Mouse (Mus musculus): ENCODE data around the gene Atp5g2. TPM values are rescaled to one million over a fixed set of nuclear protein-coding genes. Genes with fewer than 3 reads are reported as not detected.

The Atp5g2 gene
- total RNA-seq (2021) = 10 to 100 TPM; 25.6 to 33.1 TPM
- long read RNA-seq, experiment 1, transcript Atp5g2-202 (5 exons, 731 nt) = major isoform, 87 of 163 reads
- long read RNA-seq, experiment 1, partial matches to known transcripts = 3 of 163 reads
- long read RNA-seq, experiment 1, other reads (novel, unspliced or antisense) = 73 of 163 reads
- long read RNA-seq, experiment 2, transcript Atp5g2-202 (5 exons, 731 nt) = major isoform, 129 of 233 reads
- long read RNA-seq, experiment 2, partial matches to known transcripts = 0 of 233 reads
- long read RNA-seq, experiment 2, other reads (novel, unspliced or antisense) = 104 of 233 reads

GRCm38 (mm10) chr15:102672215-102673071 is at the start of gene Atp5g2:
Gene Atp5g2 (minus strand): TSS chr15:102672352.
- Histone ChIP-seq H3K27ac (peak within 1 kb of the TSS; percentile 100), H3K4me3 (peak within 1 kb of the TSS; percentile 79)
- TF ChIP-seq CTCF (IDR thresholded peaks at IDR 0.05) = no peak
- DNase-seq = peak; percentile 40
- intact Hi-C loops (cut with DNase I) = no loop called here

DNA sequence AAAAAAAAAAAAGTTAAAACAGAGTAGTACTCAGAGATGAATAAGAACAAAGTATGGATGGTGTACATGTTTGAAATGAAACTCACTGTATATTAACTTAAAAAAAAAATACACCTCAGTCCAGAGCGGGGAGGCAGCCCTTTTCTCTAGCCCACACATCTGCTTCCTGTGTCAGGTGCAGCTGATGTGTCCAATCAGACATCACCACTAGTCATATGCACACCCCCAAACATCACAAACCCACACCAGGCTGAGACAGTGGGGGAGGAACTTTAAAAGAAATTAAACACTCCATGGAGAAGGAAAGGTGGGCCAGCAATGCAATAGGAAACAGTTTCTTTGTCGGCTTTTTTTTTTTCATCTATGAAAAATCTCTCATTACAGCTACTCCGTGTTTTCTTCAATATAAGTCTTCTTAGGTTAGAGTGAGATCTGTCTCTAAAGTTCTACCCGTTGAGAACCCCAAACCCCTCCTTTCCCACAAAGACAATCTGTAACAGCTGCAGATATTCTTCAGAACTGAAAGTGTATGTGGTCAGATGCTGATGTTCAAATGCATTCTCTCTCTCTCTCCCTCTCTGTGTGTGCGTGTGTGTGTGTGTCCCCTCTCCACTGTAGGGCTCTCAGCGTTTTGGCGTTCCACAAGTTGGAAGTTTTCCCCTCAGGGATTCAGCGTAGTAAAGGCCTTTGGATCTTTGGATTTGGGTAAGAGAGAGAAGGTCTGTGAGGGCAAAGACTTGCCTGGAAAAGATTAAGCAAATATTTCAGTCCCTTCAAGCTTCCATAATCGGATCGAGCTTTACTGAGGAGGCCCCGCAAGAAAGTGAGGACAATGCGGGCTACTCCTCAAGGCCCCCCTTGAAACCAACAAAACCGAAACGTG is 49.1 kb upstream of the Atp5g2 start:
- intact Hi-C loops (cut with DNase I) = no loop called here
- Histone ChIP-seq H3K4me3 (peak overlapping the region; percentile 75), H3K27ac (peak overlapping the region; percentile 94)
- no peak for DNase-seq
- TF ChIP-seq CTCF (IDR thresholded peaks at IDR 0.05) = no peak

DNA sequence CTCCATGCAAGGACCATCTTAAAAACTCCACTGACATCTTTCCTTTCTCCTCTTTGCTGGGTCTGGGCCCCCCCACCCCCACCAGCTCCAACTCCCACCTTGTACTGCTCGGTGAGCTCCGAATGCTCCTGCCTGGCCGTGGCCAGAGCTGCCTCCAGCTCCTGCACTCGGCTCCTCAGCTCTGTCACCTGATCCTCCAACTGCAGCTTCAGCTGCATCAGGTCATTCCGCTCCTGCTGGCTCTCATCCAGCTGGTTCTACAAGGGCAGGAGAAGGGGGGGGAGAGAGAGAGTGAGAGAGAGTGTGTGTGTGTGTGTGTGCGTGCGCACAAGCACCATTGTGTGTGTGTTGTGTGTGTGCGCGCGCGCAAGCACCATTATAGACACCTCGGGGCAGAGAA is 44.0 kb upstream of the Atp5g2 start:
- peak overlapping the region; percentile 66 for H3K27ac ChIP-seq
- intact Hi-C loops (cut with DNase I) = no loop called here
- H3K4me3 ChIP-seq = peak overlapping the region; percentile 17; the same call in 1 of the 2 replicates
- no peak for TF ChIP-seq CTCF (IDR thresholded peaks at IDR 0.05)
- DNase-seq = peak; percentile 87

GRCm38 (mm10) chr15:102707736-102708269 is 35.7 kb upstream of the Atp5g2 start:
- TF ChIP-seq CTCF (IDR thresholded peaks at IDR 0.05) = no peak
- Histone ChIP-seq H3K4me3 (no peak overlapping the region), H3K27ac (no peak overlapping the region)
- DNase-seq = no peak
- intact Hi-C loops (cut with DNase I) = no loop called here

DNA sequence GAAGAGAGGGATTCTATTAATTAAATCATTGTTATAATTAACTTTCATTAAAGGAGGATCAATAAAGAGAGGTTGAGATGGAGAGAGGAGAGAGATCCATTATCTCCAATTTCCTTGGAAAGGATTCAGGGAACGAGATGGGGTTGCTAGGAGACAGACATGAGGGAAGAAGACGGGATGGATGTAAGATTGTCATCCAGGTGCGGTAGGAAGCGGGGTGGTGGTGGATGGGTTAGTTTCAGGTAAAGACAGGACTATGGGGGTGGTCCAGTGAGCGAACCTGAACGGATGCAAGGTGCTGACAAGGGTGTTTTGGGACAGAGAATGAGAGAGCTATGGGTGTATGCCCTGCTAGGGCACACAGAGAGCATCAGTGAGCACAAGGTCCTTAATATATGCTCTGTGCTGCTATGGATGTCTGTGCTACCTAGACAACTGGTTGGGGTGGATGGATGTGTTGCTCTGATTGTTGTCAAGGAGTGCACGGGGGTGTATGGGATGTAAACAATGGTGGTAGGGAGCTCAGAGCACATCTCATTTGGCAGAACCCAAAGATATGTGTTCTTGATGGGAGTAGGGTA is 33.9 kb upstream of the Atp5g2 start:
- no peak overlapping the region for H3K4me3 ChIP-seq
- intact Hi-C loops (cut with DNase I) = no loop called here
- no peak overlapping the region for H3K27ac ChIP-seq
- no peak for TF ChIP-seq CTCF (IDR thresholded peaks at IDR 0.05)
- no peak for DNase-seq

DNA sequence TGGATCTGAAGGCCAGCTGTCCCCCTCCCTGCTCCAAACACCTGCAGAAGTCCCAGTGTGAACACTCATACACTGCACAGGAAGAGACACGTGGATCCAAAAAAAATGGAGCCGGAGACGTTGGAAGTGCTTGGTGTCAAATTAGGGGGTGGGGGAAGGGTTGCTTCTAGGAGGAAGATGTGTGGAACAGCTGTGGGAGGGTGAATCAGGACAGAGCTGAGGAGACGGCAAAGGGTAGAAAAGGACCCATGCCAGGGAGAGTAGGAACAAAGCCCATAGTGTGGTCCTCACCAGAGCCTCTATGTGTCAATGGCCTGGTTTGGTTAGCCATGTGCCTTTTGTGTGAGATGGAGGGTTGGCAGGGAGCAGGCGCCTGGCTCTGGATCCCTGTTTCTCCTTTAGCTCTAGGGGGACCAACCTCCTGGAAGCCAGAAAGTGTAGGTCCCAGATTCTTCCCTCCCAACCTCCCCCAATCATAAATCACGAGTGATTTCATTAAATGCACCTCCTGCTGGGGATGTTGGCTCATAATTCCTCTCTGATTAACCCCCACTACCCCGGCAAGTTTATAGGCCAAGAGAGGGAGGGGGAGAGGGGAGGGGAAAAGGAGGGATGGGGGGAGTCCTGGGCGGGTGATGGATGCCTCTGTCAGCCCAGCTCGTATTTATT is 33.2 kb upstream of the Atp5g2 start:
- no peak overlapping the region for H3K27ac ChIP-seq
- DNase-seq = no peak
- no peak for TF ChIP-seq CTCF (IDR thresholded peaks at IDR 0.05)
- intact Hi-C loops (cut with DNase I) = no loop called here
- H3K4me3 ChIP-seq = no peak overlapping the region

DNA sequence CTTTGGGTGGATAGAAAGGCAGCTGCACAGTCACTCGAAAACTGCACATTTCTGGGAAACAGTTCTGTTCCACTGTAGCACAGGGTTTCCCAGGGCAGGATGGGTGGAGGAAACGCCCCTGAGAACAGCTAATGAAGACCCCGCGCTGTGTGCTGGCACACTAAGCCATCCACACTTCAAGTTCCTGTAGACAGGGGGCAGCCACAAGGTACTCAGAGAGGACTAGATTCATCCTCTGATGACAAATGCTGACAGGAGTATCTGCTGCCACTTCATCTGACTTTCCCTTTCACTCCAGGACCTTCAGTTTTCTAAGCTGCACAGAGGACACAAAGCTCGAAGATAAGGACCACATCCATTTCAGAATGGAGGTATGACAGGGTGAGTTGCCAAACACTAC is 32.7 kb upstream of the Atp5g2 start:
- no peak overlapping the region for H3K27ac ChIP-seq
- H3K4me3 ChIP-seq = no peak overlapping the region
- peak; percentile 8; the same call in 1 of the 2 replicates for TF ChIP-seq CTCF (IDR thresholded peaks at IDR 0.05)
- intact Hi-C loops (cut with DNase I) = no loop called here
- DNase-seq = no peak

- DNase-seq = no peak
- H3K27ac ChIP-seq = no peak overlapping the region
- TF ChIP-seq CTCF (IDR thresholded peaks at IDR 0.05) = no peak
- no peak overlapping the region for H3K4me3 ChIP-seq
- intact Hi-C loops (cut with DNase I) = no loop called here
These were observed 30.8 kb upstream of the Atp5g2 start for GRCm38 (mm10) chr15:102702972-102703371.

GRCm38 (mm10) chr15:102698193-102698592 is 26.0 kb upstream of the Atp5g2 start:
- TF ChIP-seq CTCF (IDR thresholded peaks at IDR 0.05) = peak; percentile 93
- H3K4me3 ChIP-seq = no peak overlapping the region
- intact Hi-C loops (cut with DNase I) = loop anchor here (1.0 kb wide), 1 partner anchor 44 kb away; no protein-coding TSS in a partner anchor
- no peak overlapping the region for H3K27ac ChIP-seq
- peak; percentile 84 for DNase-seq

GRCm38 (mm10) chr15:102696899-102697298 is 24.7 kb upstream of the Atp5g2 start:
- no peak for DNase-seq
- Histone ChIP-seq H3K4me3 (no peak overlapping the region), H3K27ac (no peak overlapping the region)
- intact Hi-C loops (cut with DNase I) = no loop called here
- TF ChIP-seq CTCF (IDR thresholded peaks at IDR 0.05) = no peak

- H3K4me3 ChIP-seq = peak overlapping the region; percentile 79
These were observed 21.4 kb upstream of the Atp5g2 start for GRCm38 (mm10) chr15:102693600-102693999.

More at GRCm38 (mm10) chr15:102693600-102693999, 21.4 kb upstream of the Atp5g2 start:
- peak; percentile 48 for DNase-seq
- intact Hi-C loops (cut with DNase I) = no loop called here
- no peak for TF ChIP-seq CTCF (IDR thresholded peaks at IDR 0.05)
- no peak overlapping the region for H3K27ac ChIP-seq

Measured in gastrocnemius, adult 2 months (tissue).